Mouse (Mus musculus) monocyte, adult 2 months (primary cell): ENCODE measurements around the gene Sorcs1.

ENCODE experiments used
- DNase-seq, 2 experiments: peaks; one replicate each; pipeline ENCODE4 v3.0.0; 2022; ENCODE audit warnings: low spot score in 2 of 2, low read depth in 1 of 2

Gene Sorcs1

GRCm38 (mm10) chr19:50439464-50439881 lies 239.0 kb downstream of the Sorcs1 start:
- no peak for DNase-seq

GRCm38 (mm10) chr19:50422928-50423327 lies 255.5 kb downstream of the Sorcs1 start:
- no peak for DNase-seq

- DNase-seq, result no peak
Observed at GRCm38 (mm10) chr19:50418962-50419720, 259.3 kb downstream of the Sorcs1 start.

- DNase-seq, result no peak
Observed at GRCm38 (mm10) chr19:50410561-50410960, 267.9 kb downstream of the Sorcs1 start.

- DNase-seq, result no peak
Observed at GRCm38 (mm10) chr19:50398341-50398740, 280.1 kb downstream of the Sorcs1 start.

GRCm38 (mm10) chr19:50395731-50396130 lies 282.7 kb downstream of the Sorcs1 start:
- DNase-seq, result no peak

- no peak for DNase-seq
Observed at GRCm38 (mm10) chr19:50394101-50394500, 284.3 kb downstream of the Sorcs1 start.

- DNase-seq, result no peak
Observed at GRCm38 (mm10) chr19:50389925-50390552, 288.4 kb downstream of the Sorcs1 start.

GRCm38 (mm10) chr19:50378901-50379300 lies 299.5 kb downstream of the Sorcs1 start:
- DNase-seq, result no peak

GRCm38 (mm10) chr19:50374751-50375150 lies 303.7 kb downstream of the Sorcs1 start:
- DNase-seq, result no peak

GRCm38 (mm10) chr19:50366446-50366845 lies 312.0 kb downstream of the Sorcs1 start:
- DNase-seq, result no peak

GRCm38 (mm10) chr19:50362655-50363500 lies 315.6 kb downstream of the Sorcs1 start:
- no peak for DNase-seq

- DNase-seq, result no peak
Observed at GRCm38 (mm10) chr19:50358561-50358960, 319.9 kb downstream of the Sorcs1 start.

- DNase-seq, result no peak
Observed at GRCm38 (mm10) chr19:50339211-50339610, 339.2 kb downstream of the Sorcs1 start.

- no peak for DNase-seq
Observed at GRCm38 (mm10) chr19:50336751-50337150, 341.7 kb downstream of the Sorcs1 start.

GRCm38 (mm10) chr19:50331136-50331535 lies 347.3 kb downstream of the Sorcs1 start:
- no peak for DNase-seq

- no peak for DNase-seq
Observed at GRCm38 (mm10) chr19:50327804-50328203, 350.6 kb downstream of the Sorcs1 start.

GRCm38 (mm10) chr19:50326151-50326550 lies 352.3 kb downstream of the Sorcs1 start:
- no peak for DNase-seq

GRCm38 (mm10) chr19:50325686-50326085 lies 352.8 kb downstream of the Sorcs1 start:
- DNase-seq, result no peak

GRCm38 (mm10) chr19:50307046-50307445 lies 371.4 kb downstream of the Sorcs1 start:
- no peak for DNase-seq

GRCm38 (mm10) chr19:50294205-50294604 lies 384.2 kb downstream of the Sorcs1 start:
- DNase-seq, result no peak

GRCm38 (mm10) chr19:50264450-50264849 lies 414.0 kb downstream of the Sorcs1 start:
- DNase-seq, result no peak
